Mouse (Mus musculus) limb, embryonic 14.5 days (tissue): ENCODE data around the gene Id3. TPM values are rescaled to one million over a fixed set of nuclear protein-coding genes. Genes with fewer than 3 reads are reported as not detected.

Experiments used
- ATAC-seq: fragments of 200-750 bp; cut with Nextera tagmentation; 2 replicates; pipeline ENCODE4 v1.8.0; 2017; ENCODE audit warnings: low read depth, moderate number of reproducible peaks, moderate TSS enrichment; ENCODE audit not compliant: low FRiP score
- DNase-seq: peaks from one replicate; pipeline ENCODE4 v3.0.0-alpha.2; 2015; ENCODE audit warnings: low spot score
- H3K27ac ChIP-seq: fragments of 300-500 bp; sonication (generic); replicated peaks from 2 replicates; pipeline ENCODE4 v1.5.1; 2014; ENCODE audit warnings: low read depth, mild to moderate bottlenecking, low read length, moderate library complexity, mixed read lengths
- H3K27me3 ChIP-seq: fragments of 300-500 bp; sonication (generic); 2 replicates; pipeline ENCODE4 v1.6.1; 2014; ENCODE audit warnings: low read length, mixed read lengths; ENCODE audit not compliant: control insufficient read depth, insufficient read depth
- H3K36me3 ChIP-seq: fragments of 300-500 bp; sonication (generic); 2 replicates; pipeline ENCODE4 v1.6.1; 2014; ENCODE audit warnings: mild to moderate bottlenecking, low read length, moderate library complexity, mixed read lengths; ENCODE audit not compliant: control insufficient read depth, insufficient read depth
- H3K4me1 ChIP-seq: fragments of 300-500 bp; sonication (generic); 2 replicates; pipeline ENCODE4 v1.6.1; 2014; ENCODE audit warnings: antibody characterized with exemption, low read length, mixed read lengths; ENCODE audit not compliant: control insufficient read depth, insufficient read depth
- H3K4me2 ChIP-seq: fragments of 300-500 bp; sonication (generic); replicated peaks from 2 replicates; pipeline ENCODE4 v1.6.1; 2014; ENCODE audit warnings: low read depth, mild to moderate bottlenecking, low read length, moderate library complexity; ENCODE audit not compliant: severe bottlenecking
- H3K4me3 ChIP-seq: fragments of 300-500 bp; sonication (generic); replicated peaks from 2 replicates; pipeline ENCODE4 v1.5.1; 2014; ENCODE audit warnings: low read length
- H3K9ac ChIP-seq: fragments of 300-500 bp; sonication (generic); 2 replicates; pipeline ENCODE4 v1.6.1; 2014; ENCODE audit warnings: mild to moderate bottlenecking, low read depth, low read length, moderate library complexity; ENCODE audit not compliant: severe bottlenecking
- H3K9me3 ChIP-seq: fragments of 300-500 bp; sonication (generic); 2 replicates; pipeline ENCODE4 v1.6.1; 2016; ENCODE audit warnings: low read length; ENCODE audit not compliant: control insufficient read depth
- POLR2A ChIP-seq: fragments of 200-500 bp; IDR thresholded peaks from 2 replicates; pipeline ENCODE4 v1.8.0; 2012; ENCODE audit warnings: inconsistent platforms, mild to moderate bottlenecking, moderate library complexity, borderline replicate concordance; ENCODE audit not compliant: insufficient read depth, insufficient read length; ENCODE audit errors: extremely low read depth
- WGBS: fragments of 180-500 bp; shearing (Covaris S2); extraction: QIAGEN DNeasy Blood & Tissue Kit; methylation state at CpG from one replicate; pipeline ENCODE4 v1.1.7; 2014; 5-methylcytosine and 5-hydroxymethylcytosine counted together
- polyA plus RNA-seq, 2 experiments: library from polyadenylated mRNA; depleted of rRNA in 1 of 2; stranded (reverse) in 1 of 2; unstranded in 1 of 2; fragments of >200 nt; fragmentation: Nextera tagmentation in 1 of 2; extraction: Ambion mirVana in 1 of 2; gene quantifications; 2 replicates each; pipeline versions ENCODE4 v1.2.1 to v1.2.3; 2012 to 2014

Id3 gene
- polyA plus RNA-seq, 2 experiments, result 417 to 500 TPM

DNA sequence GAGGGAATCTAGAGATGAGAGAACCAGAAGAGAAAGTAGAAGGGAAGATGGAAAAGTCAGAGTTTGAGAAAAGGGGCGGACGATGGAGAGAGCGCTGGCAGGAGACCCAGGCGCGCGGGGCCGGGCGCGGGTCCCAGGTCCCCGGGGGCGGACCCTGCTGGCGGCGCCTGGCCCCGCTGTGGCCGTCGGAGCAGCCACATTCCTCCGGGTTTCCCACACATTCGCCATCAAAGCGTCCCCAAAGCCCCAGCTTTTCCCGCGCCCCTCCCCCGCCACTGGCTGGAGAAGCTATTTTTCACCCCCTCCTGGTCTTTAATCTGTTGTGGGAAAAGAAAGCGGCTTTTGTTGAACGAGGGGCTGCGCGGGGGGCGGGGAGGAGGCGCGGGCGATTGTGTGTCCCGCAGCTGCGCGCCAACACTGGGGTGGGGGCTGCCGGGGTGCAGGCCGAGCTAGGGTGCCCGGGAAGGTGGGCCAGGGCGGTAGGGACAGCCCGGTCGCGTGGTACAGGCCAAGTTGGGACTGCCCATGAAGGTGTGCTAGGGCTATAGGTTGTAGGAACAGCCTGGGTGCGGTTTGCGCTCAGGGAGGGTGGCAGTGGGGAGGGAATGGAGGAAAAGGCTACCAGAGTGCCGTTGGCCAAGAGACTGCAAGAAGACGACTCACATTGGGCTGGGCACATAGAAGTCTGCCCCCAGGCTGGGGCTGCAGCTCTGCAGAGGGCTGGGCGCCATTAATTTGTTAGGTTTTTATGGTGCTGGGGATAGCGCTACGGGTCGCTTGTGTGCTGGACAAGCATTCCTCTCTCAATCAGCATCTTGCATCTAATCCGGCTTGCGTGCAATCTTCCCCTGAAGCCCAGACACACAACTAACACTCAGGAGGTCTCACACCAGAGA is 8.1 kb upstream of the Id3 start:
- Histone ChIP-seq H3K4me1 (peaks cover 45% of the 10 kb centered on the region), H3K9ac (peak overlapping the region; percentile 81), H3K4me3 (peak overlapping the region; percentile 38), H3K4me2 (peak overlapping the region; percentile 85), H3K27ac (peak overlapping the region; percentile 99), H3K36me3 (no peaks in the 10 kb centered on the region), H3K27me3 (no peaks in the 10 kb centered on the region), H3K9me3 (no peaks in the 10 kb centered on the region)
- under 1% methylated on average over 43 of the region's 50 CpGs for whole genome bisulfite sequencing
- TF ChIP-seq POLR2A, result 0 out of 2 replicates have a peak, but pooled peaks have one; percentile 7
- peak; percentile 66 for DNase-seq
- peak; percentile 71 for ATAC-seq

DNA sequence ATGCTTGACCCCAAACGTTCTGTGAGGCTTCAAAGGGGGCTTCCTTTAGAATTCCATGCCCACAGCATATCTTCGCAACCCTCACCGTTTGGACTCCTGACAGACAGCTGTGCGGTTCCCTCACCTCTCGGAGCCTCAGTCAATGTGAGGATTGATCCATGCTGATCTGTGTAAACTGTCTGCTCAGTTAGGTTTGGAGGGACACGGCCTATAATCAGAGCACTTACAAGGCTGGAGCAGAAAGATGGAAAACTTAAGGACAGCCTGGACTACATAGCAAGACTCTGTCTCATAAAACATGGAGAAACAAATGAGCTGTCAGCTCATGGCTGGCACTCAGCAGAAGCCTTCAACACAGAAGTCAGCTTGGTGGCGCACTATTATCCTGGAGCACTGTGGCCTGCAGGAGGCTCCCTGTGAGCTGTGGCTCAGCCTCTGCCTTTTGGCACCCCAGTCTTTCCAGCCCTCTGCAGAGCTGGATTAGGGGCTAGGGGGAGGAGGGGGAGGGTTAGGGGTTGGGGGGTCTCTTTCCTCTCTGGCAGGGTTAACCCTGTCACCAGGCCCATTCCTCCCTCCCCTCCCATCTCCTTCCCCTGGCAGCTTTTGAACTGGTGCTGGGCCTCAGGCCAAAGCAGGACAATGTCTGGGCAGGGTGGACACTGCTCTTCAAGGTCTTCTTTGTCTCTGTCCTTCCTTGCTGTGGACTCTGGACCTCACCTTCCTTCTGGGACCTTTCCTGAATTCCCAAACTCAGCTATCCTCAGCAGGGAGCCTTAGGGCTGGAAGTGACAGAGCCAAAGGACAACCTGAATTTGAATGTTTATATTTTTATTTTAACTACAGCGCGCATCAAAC is 7.2 kb upstream of the Id3 start:
- H3K4me1 ChIP-seq, result peaks cover 52% of the 10 kb centered on the region
- ATAC-seq, result no peak
- 29% methylated on average over 9 of the region's 9 CpGs for WGBS

DNA sequence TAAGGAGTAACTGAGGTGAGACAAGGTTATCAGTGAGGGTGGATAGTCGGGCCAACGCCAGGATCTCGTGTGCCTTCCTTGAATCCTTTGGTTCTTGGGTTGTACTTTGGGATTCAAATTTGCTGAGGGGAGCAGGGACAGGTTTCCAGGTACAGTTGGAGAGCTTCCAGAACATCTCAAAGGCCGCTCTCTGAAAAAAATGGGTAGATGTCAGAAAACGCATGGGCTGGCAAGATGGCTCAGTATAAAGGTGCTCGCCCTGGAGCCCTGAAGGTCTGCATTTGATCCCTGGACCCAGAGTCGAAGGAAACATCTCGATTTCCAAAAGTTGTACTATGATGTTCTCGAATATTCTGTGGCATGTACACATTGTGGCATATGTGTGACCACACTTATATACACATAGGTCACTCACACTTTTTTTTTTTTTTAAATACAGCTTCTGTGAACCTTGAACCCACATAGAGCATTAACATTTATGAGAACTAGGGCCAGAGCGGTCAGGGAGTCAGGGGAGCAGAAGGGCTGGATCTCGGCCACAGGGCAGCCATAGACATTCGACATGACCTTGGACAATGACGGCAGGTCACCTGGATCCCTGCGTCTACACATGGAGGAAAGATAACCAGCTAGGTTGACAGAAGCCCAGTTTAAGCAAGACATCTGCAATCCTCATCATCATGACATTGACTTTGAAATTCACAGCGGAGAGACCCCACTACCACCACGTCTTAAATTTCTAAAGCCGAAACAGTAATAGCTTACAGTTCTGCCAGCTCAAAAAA is 3.8 kb upstream of the Id3 start:
- H3K4me3 ChIP-seq, result no peak overlapping the region
- TF ChIP-seq POLR2A, result no peak
- no peaks in the 10 kb centered on the region for H3K36me3 ChIP-seq
- H3K4me1 ChIP-seq, result peaks cover 65% of the 10 kb centered on the region
- H3K27me3 ChIP-seq, result no peaks in the 10 kb centered on the region
- peak overlapping the region; percentile 52 for H3K4me2 ChIP-seq
- ATAC-seq (no peak), DNase-seq (no peak)
- peak overlapping the region; percentile 99 for H3K27ac ChIP-seq
- H3K9ac ChIP-seq, result no peak overlapping the region
- H3K9me3 ChIP-seq, result no peaks in the 10 kb centered on the region
- WGBS, result 49% methylated on average over 17 of the region's 17 CpGs

More for the DNA sequence above, 7.2 kb upstream of the Id3 start:
- peak overlapping the region; percentile 99 for H3K27ac ChIP-seq
- H3K4me3 ChIP-seq, result no peak overlapping the region
- no peaks in the 10 kb centered on the region for H3K9me3 ChIP-seq
- peak overlapping the region; percentile 81 for H3K9ac ChIP-seq
- H3K36me3 ChIP-seq, result no peaks in the 10 kb centered on the region
- no peaks in the 10 kb centered on the region for H3K27me3 ChIP-seq
- peak overlapping the region; percentile 85 for H3K4me2 ChIP-seq
- DNase-seq, result no peak
- no peak for TF ChIP-seq POLR2A

DNA sequence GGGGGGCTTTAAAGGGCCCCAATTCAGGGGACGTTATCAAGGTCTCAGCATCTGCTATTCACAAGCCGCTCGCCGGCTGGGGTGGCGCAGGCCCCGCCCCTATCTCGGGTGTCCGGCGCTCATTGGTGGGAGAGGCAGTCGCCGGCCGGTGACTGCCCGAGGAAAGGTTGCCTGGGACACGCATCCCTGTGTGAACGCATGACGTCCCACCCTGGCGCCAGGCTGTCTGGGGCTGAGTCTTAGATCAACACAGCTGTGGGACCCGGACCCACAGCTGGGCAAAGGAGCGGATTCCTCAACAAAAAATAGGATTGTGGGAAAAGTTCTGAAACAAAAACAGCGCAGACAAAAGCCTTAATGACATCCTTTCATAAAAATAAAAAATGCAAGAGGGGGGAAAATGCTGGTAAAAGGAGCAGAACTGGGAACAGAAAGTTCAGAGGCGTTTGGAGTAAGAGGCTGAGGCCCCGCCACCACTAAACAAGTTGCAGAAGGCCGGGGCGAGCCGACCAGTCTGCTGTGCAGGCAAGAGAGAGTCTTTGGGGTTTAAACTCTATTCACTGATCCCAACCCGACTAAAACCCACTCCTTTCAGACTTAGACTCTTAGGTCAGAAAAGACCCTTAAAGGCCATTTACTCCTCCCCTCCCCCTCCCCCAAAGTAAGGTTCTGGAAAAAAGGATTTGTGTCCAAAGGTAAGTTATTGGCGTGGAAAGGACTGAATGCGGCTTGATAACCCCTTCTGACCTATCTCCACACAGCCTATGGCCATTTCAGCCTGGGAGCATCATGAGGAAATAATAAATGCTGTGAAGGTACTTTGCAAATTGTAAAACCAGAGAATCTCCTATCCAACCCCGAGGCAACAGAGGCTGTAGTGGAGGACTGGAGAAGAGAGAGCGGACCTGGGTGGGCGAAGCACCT is 2.7 kb upstream of the Id3 start:
- H3K9me3 ChIP-seq, result no peaks in the 10 kb centered on the region
- ATAC-seq, result peak; percentile 87
- H3K36me3 ChIP-seq, result peaks cover 10% of the 10 kb centered on the region
- H3K4me1 ChIP-seq, result peaks cover 59% of the 10 kb centered on the region
- peak overlapping the region; percentile 99 for H3K27ac ChIP-seq
- WGBS, result 4% methylated on average over 31 of the region's 31 CpGs
- H3K9ac ChIP-seq, result peak overlapping the region; percentile 45
- peak; percentile 98 for DNase-seq
- H3K4me2 ChIP-seq, result peak overlapping the region; percentile 52
- no peaks in the 10 kb centered on the region for H3K27me3 ChIP-seq
- TF ChIP-seq POLR2A, result peak; percentile 40; the same call in 1 of the 2 replicates
- peak overlapping the region; percentile 13 for H3K4me3 ChIP-seq
